Mouse (Mus musculus) 3134 (cell line): Measurements from ENCODE around the gene Rab5b.
"Not testable (repeated sequence)": the region's sequence is repeated elsewhere in the genome, so short reads cannot be mapped to it uniquely, and the experiment has no call there.

Experiments
- DNase-seq: peaks from one replicate; pipeline ENCODE4 v3.0.0-alpha.2; 2011; ENCODE audit warnings: low spot score; ENCODE audit not compliant: insufficient read length; ENCODE audit errors: extremely low read depth

Gene Rab5b

GRCm38 (mm10) chr10:128645111-128646011, 50.7 kb downstream of the Rab5b start, which contains the start of gene Ikzf4:
Ikzf4 (minus strand) TSS chr10:128645991.
- no peak for DNase-seq

DNA sequence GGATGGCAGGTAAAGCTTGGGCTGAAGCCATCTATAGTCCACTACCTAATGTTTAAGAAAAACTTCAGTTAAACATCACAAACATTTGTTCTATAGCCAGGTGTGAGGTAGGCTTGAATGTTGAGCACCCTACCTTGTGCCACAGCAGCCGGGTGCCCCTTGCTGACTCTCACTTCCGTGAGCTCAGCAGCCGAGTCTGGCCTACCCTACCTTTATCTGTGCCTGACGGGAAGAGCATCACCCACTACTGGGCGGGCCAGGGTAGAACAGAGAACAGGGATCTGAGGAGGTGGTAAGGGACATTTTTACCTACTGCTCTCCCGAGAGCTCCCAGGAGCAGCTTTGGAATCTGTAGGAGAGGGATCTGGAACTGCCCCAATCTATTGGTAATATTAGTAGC, 53.3 kb downstream of the Rab5b start:
- no peak for DNase-seq

- no peak for DNase-seq
These were observed 54.2 kb downstream of the Rab5b start for GRCm38 (mm10) chr10:128641871-128642270.

GRCm38 (mm10) chr10:128640891-128641290, 55.2 kb downstream of the Rab5b start:
- DNase-seq, result no peak

DNA sequence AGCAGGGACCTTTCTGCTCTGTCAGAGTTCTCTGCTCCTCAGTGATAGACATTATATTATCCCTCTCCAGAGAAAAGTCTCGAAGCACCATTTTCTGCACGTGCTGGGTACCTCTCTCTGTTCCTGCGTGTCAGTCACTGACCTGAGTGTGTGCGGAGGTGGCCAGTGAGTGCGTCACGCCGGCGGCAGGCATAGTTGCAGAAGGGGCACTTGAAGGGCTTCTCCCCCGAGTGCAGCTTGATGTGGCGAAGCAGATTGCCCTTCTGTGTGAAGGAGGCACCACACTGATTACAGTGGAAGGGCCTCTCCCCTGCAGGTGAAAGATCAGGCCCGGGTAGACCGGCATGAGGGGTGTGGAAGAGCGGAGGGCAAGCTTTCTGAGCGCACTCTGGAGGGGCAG, 56.1 kb downstream of the Rab5b start:
- DNase-seq, result no peak

- DNase-seq, result no peak
These were observed 59.1 kb downstream of the Rab5b start for GRCm38 (mm10) chr10:128637011-128637410.

- DNase-seq, result no peak
These were observed 59.5 kb downstream of the Rab5b start for GRCm38 (mm10) chr10:128636561-128636960.

DNA sequence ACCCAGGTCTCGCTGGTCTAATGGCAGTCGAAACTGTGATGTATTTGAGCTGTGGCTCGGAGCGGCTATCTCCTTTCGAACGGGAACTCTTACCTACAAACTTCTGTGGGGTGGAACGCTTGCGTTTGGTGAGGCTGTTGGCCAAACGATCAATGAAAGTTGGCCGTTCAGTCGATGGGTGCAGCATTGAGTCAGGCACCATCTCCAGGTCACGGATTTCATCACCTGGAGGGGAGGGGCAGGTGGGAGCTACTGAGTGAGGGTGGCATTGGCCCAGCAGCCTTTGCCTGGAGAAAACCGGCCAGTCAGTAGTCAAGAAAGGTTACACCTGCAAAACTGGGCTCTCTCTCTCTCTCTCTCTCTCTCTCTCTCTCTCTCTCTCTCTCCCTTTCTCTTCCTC, 60.4 kb downstream of the Rab5b start:
- DNase-seq, result no peak

DNA sequence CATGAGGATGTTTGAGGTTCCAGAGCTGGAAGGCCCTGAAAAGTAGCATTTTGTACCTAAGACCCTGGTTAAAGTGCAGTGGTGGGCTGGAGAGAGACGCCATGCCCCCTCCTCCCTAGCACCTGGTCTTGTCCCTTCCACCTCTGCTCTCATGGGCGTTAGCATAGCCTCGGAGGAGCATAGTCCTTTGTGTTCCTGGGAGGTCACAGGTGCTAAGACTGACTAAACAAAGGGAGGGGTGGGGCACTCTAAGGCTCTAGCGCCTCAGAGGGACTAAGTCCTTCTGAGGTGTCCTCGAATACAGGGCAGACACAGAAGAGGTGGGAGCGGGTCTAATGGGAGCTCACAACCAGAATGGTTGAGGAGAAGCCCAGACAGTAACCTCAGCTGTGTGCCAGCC, 64.5 kb downstream of the Rab5b start:
- DNase-seq, result no peak

- DNase-seq, result not testable (repeated sequence)
These were observed 65.8 kb downstream of the Rab5b start for GRCm38 (mm10) chr10:128630306-128630705.

- DNase-seq, result no peak
These were observed 66.3 kb downstream of the Rab5b start for GRCm38 (mm10) chr10:128629746-128630145.

GRCm38 (mm10) chr10:128627398-128628317, 68.4 kb downstream of the Rab5b start:
- DNase-seq, result no peak
